Mouse (Mus musculus) embryonic facial prominence, embryonic 11.5 days (tissue): ENCODE results near the gene Slc7a15. TPM values are rescaled to one million over a fixed set of nuclear protein-coding genes. Genes with fewer than 3 reads are reported as not detected.
"Not testable (repeated sequence)": the region's sequence is repeated elsewhere in the genome, so short reads cannot be mapped to it uniquely, and the experiment has no call there.

Source experiments
- ATAC-seq: fragments of 200-750 bp; cut with Nextera tagmentation; replicated peaks from 2 replicates; pipeline ENCODE4 v1.8.0; 2017; ENCODE audit warnings: low read depth; ENCODE audit not compliant: insufficient number of reproducible peaks, low FRiP score, low TSS enrichment
- DNase-seq: peaks from one replicate; pipeline ENCODE4 v3.0.0-alpha.2; 2015; ENCODE audit warnings: low spot score
- H3K27ac ChIP-seq: fragments of 300-500 bp; sonication (generic); replicated peaks from 2 replicates; pipeline ENCODE4 v1.5.1; 2014; ENCODE audit warnings: mild to moderate bottlenecking, low read depth, low read length, control low read depth
- H3K27me3 ChIP-seq: fragments of 300-500 bp; sonication (generic); 2 replicates; pipeline ENCODE4 v1.6.1; 2014; ENCODE audit warnings: mild to moderate bottlenecking, low read length, moderate library complexity, mixed read lengths; ENCODE audit not compliant: control insufficient read depth, insufficient read depth
- H3K36me3 ChIP-seq: fragments of 300-500 bp; sonication (generic); replicated peaks from 2 replicates; pipeline ENCODE4 v1.6.1; 2014; ENCODE audit warnings: low read depth, mild to moderate bottlenecking, low read length, moderate library complexity, mixed read lengths; ENCODE audit not compliant: control insufficient read depth, insufficient read depth
- H3K4me1 ChIP-seq: fragments of 300-500 bp; sonication (generic); 2 replicates; pipeline ENCODE4 v1.6.1; 2014; ENCODE audit warnings: low read length, mixed read lengths; ENCODE audit not compliant: control insufficient read depth, insufficient read depth
- H3K4me2 ChIP-seq: fragments of 300-500 bp; sonication (generic); 2 replicates; pipeline ENCODE4 v1.6.1; 2014; ENCODE audit warnings: low read depth, mild to moderate bottlenecking, control low read depth, low read length, moderate library complexity
- H3K4me3 ChIP-seq: fragments of 300-500 bp; sonication (generic); 2 replicates; pipeline ENCODE4 v1.5.1; 2014; ENCODE audit warnings: low read depth, low read length, control low read depth
- H3K9ac ChIP-seq: fragments of 300-500 bp; sonication (generic); replicated peaks from 2 replicates; pipeline ENCODE4 v1.6.1; 2014; ENCODE audit warnings: mild to moderate bottlenecking, control low read depth, low read length
- H3K9me3 ChIP-seq: fragments of 300-500 bp; sonication (generic); replicated peaks from 2 replicates; pipeline ENCODE4 v1.6.1; 2016; ENCODE audit warnings: mild to moderate bottlenecking, low read length, inconsistent platforms, mixed read lengths; ENCODE audit not compliant: control insufficient read depth
- WGBS: fragments of 180-500 bp; shearing (Covaris S2); extraction: QIAGEN DNeasy Blood & Tissue Kit; methylation state at CpG from one replicate; pipeline ENCODE4 v1.1.7; 2014; 5-methylcytosine and 5-hydroxymethylcytosine counted together
- polyA plus RNA-seq: library from polyadenylated mRNA; unstranded; fragments of >200 nt; fragmentation: Nextera tagmentation; extraction: Ambion mirVana; gene quantifications from 2 replicates; pipeline ENCODE4 v1.2.1, GENCODE M21; 2014

The Slc7a15 gene
- polyA plus RNA-seq, 1 experiment from 2014 or later: not detected

DNA sequence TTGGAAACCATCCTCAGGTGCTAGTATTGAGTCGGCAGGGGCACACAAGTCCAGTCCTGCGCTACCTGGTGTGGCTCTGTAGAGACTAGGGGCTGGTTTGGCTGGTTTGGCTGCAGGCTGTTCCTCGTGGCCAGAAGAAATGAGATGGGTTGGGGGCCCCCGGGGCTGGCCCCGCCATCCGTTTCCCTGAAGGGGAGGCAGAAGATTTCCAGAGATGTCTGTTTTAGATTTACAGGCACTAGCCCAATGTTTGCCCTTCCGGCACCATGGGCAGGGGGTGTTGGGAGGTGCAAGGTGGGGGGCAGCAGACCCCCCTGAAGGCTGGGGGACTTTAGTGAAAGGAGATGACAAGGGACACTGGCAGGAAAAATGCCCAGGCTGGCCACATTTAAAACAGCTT, 3.3 kb downstream of the Slc7a15 start:
- no peak for DNase-seq
- ATAC-seq: no peak
- Histone ChIP-seq H3K4me2 (no peak overlapping the region), H3K9me3 (no peaks in the 10 kb centered on the region), H3K27ac (no peak overlapping the region), H3K27me3 (no peaks in the 10 kb centered on the region), H3K4me1 (no peaks in the 10 kb centered on the region), H3K9ac (no peak overlapping the region), H3K36me3 (no peaks in the 10 kb centered on the region), H3K4me3 (no peak overlapping the region)
- 84% methylated on average over 7 of the region's 7 CpGs for WGBS

DNA sequence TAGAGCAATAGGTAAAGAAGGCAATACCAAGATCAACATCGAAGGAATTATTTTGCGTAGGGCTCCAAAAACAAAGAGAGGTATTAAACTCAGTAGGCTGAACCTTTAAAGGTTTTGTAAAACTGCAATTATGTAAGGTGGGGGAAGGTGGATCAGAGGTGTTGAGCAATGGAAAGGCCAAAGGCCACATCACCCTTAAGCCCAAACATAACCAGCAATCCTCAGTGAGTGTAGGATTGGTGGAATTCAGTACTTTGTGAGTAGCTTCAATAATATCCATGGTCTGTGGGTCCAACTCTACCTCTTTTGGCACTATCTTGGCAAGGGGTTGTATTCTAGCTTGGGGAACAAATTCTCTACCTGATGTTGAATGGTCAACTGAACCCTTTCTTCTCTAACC, 7.5 kb downstream of the Slc7a15 start:
- not testable (repeated sequence) for H3K4me1 ChIP-seq, H3K9me3 ChIP-seq, H3K4me2 ChIP-seq, H3K36me3 ChIP-seq, H3K9ac ChIP-seq, ATAC-seq, H3K27ac ChIP-seq, H3K4me3 ChIP-seq, DNase-seq, H3K27me3 ChIP-seq
- 97% methylated on average over 2 of the region's 2 CpGs for WGBS

DNA sequence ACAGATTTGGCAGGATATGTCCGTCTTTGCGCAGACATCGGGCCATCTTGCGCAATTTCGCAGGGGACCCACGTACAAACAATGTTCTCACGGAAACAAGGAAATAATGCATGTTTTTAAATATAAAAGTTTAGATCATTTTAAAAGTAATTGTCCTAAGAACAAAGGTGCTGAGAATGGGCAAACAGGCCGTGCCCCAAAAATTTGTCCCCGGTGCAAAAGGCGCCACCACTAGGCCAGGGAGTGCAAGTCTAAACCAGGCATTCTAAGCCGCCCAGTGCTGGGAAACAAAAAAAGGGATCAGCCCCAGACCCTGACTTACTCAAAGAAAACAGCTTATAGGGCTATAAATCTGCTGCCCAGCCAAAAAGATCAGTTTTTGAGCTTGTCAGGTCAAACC, 25.5 kb downstream of the Slc7a15 start:
- H3K36me3 ChIP-seq: no peaks in the 10 kb centered on the region
- no peak overlapping the region for H3K4me3 ChIP-seq
- ATAC-seq (no peak), DNase-seq (no peak)
- WGBS: 80% methylated on average over 11 of the region's 11 CpGs
- H3K4me1 ChIP-seq: no peaks in the 10 kb centered on the region
- H3K27ac ChIP-seq: no peak overlapping the region
- H3K9me3 ChIP-seq: no peaks in the 10 kb centered on the region
- H3K27me3 ChIP-seq: no peaks in the 10 kb centered on the region
- H3K9ac ChIP-seq: no peak overlapping the region
- no peak overlapping the region for H3K4me2 ChIP-seq

DNA sequence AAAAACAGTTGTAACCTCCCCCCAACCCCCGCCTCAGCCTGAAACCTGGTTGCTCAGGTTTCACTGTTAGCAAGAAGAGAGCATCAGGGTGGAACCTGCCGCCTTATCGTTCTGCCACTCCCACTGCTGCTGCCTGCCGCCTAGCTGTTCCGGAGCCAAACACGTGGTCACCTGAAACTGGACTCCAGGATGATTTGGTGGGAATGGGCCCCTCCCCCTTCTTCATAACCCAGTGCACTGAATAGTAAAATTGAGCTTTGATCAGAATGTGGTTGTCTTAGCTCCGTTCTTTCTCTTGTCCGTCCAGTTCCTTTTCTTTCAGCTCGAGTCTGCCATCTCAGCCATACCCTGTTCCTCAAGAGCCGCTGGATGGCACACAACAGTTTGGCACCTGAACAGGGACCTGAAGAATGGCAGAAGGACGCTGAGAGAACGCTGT, 26.9 kb downstream of the Slc7a15 start:
- H3K4me1 ChIP-seq, H3K4me2 ChIP-seq, H3K27me3 ChIP-seq, H3K9me3 ChIP-seq, H3K9ac ChIP-seq, DNase-seq, ATAC-seq, H3K27ac ChIP-seq, H3K36me3 ChIP-seq, H3K4me3 ChIP-seq: not testable (repeated sequence)
- 32% methylated on average over 12 of the region's 12 CpGs for WGBS

DNA sequence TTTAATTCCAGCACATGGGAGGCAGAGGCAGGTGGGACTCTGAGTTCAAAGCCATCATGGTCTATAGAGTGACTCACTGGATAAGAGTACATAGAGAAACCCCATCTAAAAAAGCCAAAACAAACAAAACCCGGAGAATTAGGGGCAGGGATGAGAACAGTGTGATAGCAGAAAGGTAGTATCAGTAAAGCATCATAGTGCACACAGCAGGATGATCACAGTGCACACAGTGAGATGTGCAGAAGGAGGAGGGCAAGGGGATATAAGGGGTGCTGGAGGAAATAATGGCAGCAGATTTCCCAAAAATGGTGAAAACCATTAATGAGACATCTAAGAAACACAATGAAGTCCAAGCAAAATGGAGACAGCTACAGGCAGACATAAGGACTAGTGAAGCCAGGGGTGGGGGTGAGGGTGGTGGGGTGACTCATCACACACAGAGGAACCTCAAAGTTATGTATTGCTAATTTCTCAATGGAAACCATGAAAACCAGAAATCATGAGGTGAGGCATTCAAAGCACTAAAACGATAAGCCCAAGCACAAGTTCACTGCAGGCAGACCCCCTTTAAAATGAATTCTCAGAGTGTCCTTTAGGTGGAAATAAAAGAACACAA, 27.5 kb downstream of the Slc7a15 start:
- H3K9ac ChIP-seq, H3K9me3 ChIP-seq, H3K27ac ChIP-seq, H3K36me3 ChIP-seq, DNase-seq, ATAC-seq, H3K27me3 ChIP-seq, H3K4me2 ChIP-seq, H3K4me3 ChIP-seq, H3K4me1 ChIP-seq: not testable (repeated sequence)
- WGBS: 83% methylated on average over 2 of the region's 2 CpGs

DNA sequence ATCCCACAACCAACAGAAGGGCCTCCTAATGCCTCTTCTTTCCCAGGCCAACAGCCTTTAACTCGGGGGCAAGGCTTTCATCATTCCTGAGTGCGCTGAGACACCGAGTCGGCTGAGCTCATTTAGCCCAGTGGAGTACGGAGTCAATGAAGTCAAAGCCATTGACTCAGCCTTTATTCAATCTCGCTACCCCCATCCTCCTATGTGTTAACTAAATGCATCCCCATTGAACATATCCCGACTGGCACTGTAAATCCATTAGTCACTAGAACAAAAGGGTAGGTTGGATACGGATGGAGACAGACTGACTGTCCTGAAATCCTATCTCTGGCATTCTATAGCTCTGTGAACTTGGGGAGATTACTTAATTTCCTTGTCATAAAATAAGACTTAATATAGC, 36.7 kb downstream of the Slc7a15 start:
- WGBS: 81% methylated on average over 8 of the region's 8 CpGs
- not testable (repeated sequence) for H3K9ac ChIP-seq, DNase-seq, H3K4me2 ChIP-seq, H3K36me3 ChIP-seq, H3K9me3 ChIP-seq, H3K27me3 ChIP-seq, ATAC-seq, H3K27ac ChIP-seq, H3K4me1 ChIP-seq, H3K4me3 ChIP-seq

DNA sequence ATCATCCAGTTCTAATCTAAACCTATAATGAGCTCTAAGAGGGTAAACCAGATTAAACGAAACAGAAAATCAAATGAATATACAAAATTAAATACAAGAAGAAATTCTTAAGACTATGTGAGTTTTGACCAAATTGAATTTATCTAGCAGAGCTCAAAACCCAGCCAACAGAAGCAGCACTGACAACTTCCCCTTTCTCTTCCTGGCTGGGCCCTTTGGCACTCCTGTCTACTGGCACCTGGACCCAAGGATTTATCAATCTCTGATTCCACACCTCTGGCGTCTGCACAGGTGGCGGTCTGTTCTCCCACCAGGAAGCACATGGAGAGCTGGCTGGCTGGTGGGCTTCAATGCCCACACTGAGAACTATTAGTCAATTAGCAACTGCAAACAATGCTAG, 39.0 kb downstream of the Slc7a15 start:
- not testable (repeated sequence) for H3K4me1 ChIP-seq, H3K27me3 ChIP-seq, H3K36me3 ChIP-seq, H3K27ac ChIP-seq, H3K9me3 ChIP-seq, DNase-seq, H3K4me3 ChIP-seq, H3K4me2 ChIP-seq, H3K9ac ChIP-seq, ATAC-seq
- WGBS: 93% methylated on average over 3 of the region's 3 CpGs

DNA sequence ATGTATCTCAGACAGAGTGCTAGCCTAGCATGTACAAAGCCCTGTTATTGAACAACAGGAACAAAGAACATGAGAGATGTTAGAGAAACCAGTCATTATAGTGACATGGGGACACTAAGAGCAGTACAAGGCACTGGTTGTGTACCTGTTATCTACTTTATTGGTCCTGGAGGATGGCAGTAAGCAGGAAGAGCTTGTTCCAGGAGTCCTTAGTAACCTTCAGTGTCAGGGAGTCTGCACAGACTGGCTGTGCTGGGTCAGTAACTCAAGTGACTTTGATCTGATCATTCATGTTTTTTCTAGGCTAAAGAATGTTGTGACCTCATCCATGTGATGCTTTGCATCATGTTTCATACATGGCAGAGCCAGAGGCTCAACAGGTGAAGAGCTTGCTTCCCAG, 42.7 kb downstream of the Slc7a15 start:
- Histone ChIP-seq H3K36me3 (no peaks in the 10 kb centered on the region), H3K27me3 (no peaks in the 10 kb centered on the region), H3K9ac (no peak overlapping the region), H3K4me2 (no peak overlapping the region), H3K4me3 (no peak overlapping the region), H3K9me3 (no peaks in the 10 kb centered on the region), H3K4me1 (no peaks in the 10 kb centered on the region), H3K27ac (no peak overlapping the region)
- ATAC-seq (no peak), DNase-seq (no peak)
